Mouse (Mus musculus): Measurements from ENCODE around the gene Adarb2.

Gene Adarb2

DNA sequence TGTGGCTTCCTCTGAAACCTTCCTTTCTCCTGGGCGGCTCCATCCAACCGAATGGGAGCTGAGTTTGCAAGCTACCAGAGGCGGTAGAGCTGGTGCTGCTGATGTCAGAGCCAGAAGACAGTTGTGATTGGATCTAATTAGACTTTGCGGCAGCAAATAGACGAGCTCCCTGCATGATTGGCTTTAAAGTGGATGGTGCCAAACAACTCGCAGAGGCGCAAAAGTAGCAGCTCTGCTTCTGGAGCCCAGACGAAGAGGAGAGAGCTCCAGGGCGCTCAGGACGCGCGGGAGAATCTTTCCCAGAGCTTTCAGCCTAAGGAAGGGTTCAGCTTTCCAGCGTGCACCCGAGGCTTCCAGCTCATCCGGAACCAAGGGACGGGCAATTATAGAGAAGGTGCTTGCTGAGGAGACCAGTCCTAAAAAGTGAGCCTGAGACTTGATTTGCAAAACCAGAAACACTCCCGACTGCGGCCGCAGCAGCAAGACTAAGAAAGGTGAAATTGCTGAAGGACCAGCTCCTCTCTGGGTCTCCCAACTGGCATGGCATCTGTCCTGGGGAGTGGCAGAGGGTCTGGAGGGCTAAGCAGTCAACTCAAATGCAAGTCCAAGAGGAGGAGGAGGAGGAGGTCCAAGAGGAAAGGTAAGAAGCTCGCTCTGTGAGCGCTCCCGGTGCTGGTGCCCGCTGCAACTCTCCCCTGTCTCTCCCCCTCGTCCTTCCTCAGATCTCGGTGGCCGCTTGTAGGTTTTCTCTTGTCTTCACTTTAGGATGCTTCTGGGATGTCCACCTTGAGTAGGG is at the start of gene Adarb2:
Gene Adarb2, plus strand, starts transcription at position 186 of the 796 bp plus-strand sequence.
- no peak for DNase-seq (ENCODE audit: low spot score)

DNA sequence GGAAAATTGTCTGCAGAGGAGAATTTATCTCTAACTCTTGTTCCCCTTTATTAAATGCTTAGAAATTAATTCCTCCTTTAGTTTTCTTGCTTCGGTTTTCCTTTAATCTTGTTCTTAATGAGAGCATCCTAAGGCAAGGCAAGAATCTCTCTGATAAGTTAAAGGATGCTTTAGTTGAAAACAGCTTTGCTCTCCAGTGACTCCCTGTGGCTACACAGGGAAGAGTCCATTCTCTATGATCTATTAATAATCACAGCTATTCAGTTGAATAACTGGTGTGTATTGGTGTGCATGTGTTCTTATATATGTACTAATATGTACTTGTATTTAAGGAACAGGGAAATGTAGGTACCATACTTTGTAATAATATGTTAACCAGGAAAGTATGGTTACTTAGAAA is 28.9 kb upstream of the Adarb2 start:
- peak; percentile 33 for DNase-seq (ENCODE audit: low spot score)

DNA sequence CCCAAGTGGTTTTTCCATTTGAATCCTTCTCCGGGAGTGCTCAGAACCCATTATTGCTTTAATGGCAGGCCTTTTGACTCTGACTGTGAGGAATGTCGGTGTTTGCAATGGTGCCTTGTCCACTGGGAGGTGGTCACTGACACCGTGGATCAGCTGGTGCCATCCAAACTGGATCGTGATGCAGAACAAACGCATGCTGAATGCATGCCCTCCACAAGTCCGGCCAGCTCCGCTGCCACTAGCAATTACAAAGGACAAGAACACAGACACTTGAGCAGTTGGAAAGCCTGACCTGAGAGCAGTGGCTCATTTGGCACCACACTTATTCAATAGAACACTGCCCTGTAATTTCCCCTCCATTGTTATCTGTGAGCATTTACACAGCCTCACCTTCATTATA is 10.7 kb upstream of the Adarb2 start:
- DNase-seq (ENCODE audit: low spot score), result no peak

DNA sequence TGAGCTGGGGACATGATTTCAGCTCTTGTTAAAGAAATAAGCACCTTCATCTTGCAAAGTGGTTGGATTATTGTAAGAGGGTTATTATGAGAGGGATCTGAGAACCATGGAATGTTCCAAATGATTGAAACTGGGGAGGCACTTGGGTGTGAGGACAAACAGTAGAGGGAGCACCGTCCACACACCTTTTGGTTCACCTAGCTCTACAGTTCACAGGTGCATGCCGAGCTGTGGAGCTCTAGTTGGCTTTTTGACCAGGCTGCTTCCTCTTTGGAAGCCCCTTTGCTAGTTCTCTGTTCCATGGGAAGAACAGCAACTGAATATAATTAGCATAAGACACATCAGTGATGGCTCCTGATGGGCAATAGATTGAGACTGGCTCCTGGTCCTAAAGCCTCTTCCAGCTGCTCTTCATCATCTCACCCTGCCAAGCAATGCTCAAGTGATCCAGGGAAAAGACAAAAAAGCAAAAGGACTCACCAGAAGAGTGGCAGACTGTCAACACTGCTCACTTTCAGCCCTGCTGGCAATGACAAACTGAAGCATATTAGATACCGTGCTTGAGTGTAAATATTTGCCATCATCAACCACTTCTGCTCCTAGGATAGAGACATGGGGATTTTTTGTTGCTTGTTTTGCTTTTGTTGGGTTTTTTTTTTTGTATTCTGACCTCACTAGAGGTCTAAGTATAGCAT is 3.3 kb upstream of the Adarb2 start:
- DNase-seq (ENCODE audit: low spot score), result no peak

DNA sequence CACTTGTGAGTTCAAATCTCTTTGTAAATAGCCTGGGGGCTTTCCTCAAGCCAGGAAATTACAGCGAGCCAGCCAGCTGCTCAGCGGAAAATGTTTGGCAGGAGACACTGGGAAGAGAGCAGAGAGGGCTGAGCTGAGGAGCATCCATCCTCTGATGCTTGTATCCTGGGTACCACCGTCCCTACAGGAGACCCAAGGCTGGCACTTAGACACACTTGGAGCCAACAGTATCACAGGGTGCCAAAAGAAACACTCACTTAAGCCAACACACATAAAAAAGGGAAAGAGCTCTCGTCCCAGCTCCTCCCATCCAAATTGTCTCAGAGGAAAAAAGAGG is 779 bp downstream of the Adarb2 start:
- DNase-seq (ENCODE audit: low spot score), result no peak

DNA sequence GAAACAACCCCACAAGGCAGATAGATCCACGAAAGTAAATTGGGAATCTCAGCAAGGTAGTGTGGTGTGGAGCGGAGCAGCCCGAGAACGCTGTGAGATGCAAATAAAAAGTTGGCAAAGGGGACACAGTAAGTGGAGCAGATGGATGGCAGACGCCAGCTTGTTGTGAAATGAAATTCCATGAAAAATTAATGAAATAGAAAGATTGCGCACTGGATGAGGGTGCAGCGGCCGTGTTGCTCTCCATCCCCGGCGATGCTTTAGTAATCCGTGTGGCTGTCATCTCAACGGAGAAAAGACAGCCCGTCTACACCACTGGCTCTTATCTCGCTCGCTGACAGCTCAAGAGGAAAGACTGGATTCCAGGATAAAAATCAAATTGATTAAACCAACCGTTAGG is 4.7 kb downstream of the Adarb2 start:
- DNase-seq (ENCODE audit: low spot score), result peak; percentile 45

DNA sequence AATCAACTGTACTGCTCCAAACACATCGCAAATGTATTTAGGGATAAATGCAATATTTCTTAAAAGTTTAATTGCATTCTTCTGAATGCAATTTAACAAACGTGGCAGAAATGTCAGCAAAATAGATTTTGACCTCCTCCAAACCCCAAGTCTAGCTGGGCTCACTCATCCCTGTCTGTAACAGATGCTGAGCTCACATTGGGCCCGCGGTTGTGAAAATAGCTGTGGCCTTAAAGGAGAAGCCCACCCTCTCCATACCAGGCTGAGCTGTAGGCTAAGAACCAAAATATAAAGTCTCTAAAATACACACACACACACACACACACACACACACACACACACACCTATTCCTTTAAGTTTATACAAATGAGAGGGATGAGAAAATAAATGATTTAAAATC is 8.1 kb downstream of the Adarb2 start:
- DNase-seq (ENCODE audit: low spot score), result no peak

DNA sequence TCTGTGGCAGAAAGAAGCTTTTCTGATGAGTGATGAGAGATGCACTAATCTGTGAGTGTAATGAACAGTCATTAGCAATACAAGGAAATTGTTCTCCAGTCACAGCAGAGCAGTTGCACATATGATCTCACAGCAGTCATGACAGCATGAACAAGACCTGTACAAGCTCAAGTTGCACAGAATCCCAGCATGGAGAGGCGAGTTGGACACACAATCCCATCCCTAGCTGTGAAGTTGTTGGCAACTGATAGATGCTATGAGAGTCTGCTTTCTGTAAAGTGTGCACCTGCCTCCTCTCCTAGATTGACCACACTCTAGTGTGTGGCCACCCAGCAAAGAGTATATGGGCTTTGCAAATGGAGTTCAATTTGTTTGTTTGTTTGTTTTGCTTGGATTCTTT is 36.2 kb downstream of the Adarb2 start:
- no peak for DNase-seq (ENCODE audit: low spot score)

DNA sequence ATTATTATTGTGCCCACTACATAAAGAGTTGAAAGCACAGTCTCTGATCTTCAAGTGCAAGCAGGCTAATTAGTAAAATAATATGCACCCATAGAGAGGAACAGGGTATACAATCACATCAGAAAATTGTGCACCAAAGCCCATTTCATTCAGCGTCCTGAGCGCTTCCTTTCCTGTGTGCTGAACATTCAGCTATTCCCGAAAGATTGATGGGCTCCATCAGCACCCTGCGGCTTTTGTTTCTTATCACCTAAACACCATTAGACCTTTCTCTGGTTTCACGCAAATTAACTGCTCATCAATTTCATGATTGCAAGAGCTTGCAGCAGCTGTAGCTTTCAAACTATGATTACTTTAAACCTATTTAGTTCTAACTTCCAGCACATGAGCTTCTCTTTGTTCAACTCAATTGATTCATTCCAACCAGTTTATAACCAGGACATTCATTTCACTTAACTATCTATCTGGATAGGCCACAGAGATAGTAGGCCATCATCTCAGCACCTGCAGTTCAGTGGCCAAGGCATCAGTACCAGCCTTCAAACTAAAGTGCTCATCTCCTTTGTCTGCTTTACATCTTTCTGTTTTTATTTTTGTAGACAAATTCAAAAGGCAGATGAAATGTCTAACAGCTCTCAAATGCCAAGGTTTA is 45.5 kb downstream of the Adarb2 start:
- no peak for DNase-seq (ENCODE audit: low spot score)

DNA sequence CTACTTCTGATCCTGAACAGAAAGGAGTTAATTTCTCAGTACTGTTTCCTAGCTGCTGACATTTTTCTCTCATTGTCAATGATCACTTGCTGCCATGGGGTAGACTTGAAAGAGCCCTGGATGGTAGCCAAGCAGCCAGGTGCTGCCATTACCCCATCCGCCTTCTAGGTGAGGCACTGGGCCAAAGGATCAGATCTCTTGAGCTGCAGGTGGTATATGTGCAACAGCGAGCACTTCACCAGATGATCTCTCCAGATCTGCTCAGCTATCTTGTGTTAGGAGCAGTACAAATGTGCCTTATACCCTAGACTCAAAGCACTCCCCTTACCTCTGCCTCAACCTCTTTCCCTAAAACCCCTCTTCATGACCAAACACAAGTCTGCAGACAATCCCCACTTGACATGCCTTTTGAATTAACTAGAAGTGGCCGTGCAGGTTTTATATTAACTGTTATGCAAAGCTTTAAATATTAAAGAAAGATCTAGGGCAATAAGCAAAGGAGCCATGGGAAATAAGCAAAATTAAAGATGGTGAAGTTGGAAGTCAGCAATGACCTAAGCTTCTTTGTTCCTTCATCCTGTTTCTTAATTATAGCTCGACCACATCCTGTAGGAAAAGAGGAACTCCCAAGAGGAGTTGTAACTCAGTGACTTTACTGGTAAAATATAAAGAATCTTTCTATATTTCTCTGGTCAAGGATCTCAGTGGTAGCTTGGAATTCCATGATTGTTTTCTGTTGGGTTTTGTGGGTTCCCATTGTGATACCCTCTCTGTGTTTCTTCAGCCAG is 69.7 kb downstream of the Adarb2 start:
- DNase-seq (ENCODE audit: low spot score), result no peak

DNA sequence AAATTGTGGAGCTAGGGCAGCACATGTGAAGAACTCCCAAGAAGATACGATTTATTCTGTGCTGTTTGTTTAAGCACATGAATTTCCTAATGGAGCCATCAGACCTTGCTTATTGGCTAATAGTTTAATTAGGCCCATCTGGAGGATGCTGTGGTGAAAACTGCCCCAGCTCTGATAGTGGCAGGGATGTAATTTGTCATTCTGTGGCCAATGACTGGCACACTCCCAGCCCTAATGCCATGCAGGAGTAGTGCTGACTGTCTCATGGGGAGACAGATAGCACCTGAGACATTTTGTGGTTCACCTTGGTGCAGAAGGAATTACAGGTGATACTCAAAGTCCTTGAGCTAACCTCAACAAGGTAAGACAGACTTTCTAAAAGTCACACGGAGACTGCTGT is 80.5 kb downstream of the Adarb2 start:
- no peak for DNase-seq (ENCODE audit: low spot score)

DNA sequence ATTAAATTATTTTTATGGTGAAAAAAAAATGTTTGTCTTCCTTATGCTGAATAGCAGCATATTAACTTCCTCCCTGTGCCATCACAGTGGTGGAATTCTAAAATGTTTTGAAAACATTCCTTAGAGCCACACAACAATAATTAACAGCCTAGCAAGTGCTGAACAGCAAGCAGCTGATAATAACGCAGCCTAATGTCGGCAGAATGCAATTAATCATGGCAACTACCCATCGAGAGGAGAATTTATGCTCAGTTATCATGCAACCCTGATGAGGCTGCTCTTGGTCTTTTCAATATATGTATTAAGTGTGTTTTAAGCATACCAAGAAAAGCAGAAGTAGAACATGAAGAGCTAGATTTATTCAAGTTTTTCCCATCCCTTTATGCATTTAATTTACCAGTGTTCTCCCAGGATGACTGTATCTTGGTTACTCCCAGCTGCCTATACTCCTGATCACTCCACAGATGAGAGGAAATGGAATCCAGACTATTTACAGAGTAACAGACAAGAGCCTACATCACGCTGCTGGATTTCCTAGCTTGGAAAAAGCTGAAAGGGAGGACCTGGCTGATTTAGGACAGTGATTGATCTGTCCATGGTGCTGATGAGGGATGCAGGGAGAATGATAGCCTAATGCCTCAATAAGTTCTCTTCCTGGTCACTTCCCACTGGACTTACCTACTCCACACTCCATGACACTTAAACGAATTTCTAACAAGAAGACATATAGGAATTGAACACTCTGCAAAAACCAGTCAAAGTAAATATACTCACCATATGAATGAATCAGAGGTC is 113.9 kb downstream of the Adarb2 start:
- DNase-seq (ENCODE audit: low spot score), result no peak

DNA sequence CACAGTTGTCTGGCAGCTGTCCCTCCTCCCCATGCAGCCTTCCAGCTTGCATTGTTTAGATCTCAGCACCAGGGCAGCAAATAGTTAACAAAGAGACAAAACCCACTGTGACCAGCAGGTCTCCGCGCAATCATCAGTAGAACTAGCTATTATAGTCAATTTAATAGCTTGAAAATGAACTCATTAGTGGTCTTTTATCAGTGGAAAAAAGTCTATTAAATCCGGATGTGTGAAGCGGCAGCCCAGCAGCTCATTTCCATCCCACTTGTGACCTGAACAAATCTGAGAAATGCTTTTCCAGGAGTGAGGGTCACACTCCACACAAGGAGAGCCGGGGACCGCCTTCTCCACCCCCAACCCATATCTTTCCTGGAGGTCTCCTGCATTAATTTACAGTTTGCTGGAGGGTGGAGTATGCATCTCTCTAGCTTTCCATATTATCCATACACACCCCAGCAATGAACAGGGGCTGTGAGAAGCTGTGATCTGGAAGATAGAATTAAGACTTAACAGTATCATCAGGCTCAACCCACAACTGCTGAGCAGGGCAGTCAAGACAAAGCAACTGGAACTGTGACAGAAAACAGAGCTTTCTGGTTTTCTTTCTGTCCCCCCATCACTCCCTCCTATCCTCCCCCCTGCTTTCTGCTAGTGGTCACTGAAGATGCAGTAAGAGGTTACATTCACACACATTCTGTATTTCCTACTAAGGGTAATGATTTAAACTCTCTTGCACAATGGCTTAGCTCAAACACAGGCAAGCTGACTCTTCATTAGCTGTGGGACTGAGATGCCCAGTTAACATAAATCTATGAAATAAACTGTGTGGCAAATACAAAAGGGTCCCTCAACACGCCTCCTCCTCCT is 131.2 kb downstream of the Adarb2 start:
- DNase-seq (ENCODE audit: low spot score), result no peak

DNA sequence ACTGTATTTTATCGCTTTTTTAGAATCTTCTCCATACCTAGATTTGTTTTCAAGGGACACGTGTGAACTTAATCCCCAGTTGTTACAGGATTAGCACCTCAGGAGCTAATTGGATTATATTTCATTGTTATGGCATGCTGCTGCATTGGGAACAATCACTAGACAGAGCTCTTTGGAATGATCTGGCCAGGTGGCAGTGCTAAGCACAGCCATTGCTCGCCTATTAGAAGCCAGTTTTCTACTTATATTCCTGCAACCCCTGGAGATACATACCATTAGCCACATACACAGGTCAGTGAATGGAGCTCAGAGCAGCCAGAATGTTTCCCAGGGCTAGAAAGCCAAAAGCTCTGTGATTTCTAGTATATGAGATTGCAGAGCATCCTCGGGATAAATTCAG is 131.9 kb downstream of the Adarb2 start:
- DNase-seq (ENCODE audit: low spot score), result no peak

DNA sequence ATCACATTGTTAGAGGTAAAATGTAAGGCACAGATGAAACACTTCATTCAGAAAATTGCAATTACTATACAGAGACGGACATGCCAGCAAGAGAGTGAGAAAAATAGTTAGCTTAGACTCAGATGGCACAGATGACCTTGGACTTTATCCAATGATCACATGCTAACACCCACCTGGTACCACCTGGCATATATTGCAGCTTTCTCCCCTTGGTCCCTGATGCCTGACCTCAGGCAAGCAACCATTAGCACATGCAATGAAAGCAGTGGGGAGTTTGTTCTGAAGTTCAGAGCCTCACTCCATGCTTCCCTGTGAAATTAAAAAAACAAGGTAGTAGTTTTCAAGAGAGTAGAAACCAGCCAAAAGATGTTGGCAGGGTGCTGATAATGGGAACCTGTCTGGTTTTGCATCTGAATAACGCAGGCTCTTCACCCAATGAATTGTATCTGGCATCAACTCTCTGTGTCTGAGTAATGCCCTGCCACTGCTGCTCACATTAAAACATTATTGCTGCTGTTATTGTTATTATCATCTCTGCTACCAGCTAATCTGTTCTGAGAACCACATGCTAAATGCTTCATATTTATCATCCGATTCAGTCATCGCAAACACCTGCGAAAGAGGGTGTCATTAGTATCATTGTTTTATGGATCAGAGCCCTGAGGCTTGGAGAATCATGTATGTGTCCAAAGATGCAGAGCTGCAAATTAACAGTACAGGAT is 138.6 kb downstream of the Adarb2 start:
- no peak for DNase-seq (ENCODE audit: low spot score)

DNA sequence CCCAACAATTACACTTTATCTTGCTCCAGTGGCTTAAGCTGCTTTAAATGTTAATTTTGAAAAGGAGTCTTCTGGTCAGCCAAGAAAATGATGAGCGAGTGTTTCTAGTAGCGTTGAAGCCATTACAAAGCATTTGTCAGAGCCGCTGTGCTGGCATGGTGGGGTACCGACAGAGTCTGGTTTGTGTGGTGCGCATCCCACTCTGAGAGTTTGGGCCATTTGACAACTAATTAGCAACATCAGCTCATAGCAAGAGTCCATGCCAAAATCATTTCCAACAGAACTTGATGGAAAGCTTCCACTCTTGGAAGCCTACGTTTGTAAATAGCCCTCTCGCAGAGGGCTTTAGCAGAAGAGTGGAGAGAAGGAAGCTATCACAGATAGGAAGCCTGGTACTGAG is 144.5 kb downstream of the Adarb2 start:
- DNase-seq (ENCODE audit: low spot score), result no peak

DNA sequence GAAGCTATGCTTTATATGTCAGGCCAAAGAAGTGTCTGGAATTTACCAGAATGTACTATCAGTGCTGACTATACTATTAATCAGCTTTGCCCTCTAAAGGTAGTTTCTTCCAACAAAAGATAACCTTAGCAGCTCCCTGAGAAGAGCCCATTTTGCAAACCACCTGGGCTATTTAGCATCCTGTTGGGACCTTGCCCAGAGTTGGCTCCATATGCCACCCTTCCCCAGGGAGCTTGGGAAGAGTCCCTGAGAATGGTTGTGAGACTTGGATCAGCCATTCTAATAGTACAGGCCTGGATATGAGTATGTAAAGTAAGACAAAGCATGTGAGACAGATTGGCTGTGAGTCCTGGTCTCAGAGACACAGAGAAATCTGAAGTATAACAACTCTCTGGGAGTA is 149.7 kb downstream of the Adarb2 start:
- DNase-seq (ENCODE audit: low spot score), result no peak

DNA sequence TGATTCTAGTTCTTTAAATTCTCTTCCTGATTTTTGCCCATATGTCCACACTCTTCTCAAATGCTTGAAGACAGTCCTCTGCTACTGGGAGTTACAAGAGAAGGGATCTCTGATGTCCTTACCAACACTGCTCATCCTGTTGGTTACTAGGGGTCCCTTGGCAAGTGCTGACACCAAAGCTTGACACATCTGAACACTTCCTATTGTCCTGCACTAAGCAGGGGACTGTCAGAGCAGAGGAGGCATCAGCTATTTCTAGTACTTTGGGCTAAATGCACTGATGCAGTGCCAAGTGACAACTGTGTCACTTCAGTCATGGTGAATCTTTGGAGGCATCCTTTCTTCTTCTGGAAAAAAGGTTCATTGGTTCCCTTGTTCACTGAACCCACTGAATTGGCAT is 150.3 kb downstream of the Adarb2 start:
- DNase-seq (ENCODE audit: low spot score), result no peak

DNA sequence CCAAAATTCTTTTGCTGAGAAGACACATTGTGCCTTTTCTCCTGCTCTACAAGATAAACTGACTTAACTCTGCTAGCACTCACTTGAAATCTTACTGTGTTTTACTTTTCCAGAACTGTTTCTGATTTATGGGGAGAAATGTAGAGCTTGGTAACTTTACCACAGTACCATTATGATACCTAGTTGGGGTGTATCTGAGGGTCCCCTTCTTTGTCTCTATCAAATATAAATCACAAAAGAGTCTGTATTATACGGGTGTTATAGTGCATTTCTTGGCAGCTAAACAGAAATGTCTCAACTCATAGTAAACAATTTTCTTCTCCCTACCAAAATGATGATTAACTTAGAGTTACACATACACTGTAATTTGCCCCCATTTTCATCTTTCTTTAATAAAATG is 162.9 kb downstream of the Adarb2 start:
- DNase-seq (ENCODE audit: low spot score), result no peak

DNA sequence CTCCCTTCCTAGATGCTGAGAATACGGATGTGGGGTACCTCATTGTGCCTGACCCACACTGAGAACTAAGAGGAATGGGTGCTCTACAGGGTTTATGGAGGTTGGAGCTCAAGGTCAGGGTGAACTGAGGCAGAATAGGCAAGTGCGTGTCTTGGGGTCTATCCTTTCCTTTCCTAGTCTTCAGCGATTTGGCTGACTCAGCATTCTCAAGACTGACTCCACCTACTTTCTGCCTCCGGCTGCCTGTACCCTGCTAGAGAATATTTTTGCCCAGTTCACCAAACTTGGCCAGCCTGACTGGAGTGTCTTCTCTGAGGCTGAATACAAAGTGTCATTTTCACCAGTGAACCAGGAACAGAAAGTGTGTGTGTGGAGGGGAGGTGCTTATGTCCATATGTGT is 163.4 kb downstream of the Adarb2 start:
- no peak for DNase-seq (ENCODE audit: low spot score)
